Mouse (Mus musculus) spleen, postnatal 4 days (tissue): Measurements from ENCODE around the gene Gpr137c.

Experiments
- DNase-seq, 2 experiments: peaks; one replicate each; pipeline ENCODE4 v3.0.0; 2022; ENCODE audit warnings: low spot score in 2 of 2

Gene Gpr137c

GRCm38 (mm10) chr14:45291608-45292007, 72.1 kb downstream of the Gpr137c start:
- DNase-seq = no peak

- no peak for DNase-seq
Observed at GRCm38 (mm10) chr14:45303939-45304338, 84.4 kb downstream of the Gpr137c start.

GRCm38 (mm10) chr14:45304389-45304788, 84.9 kb downstream of the Gpr137c start:
- no peak for DNase-seq

- no peak for DNase-seq
Observed at GRCm38 (mm10) chr14:45305852-45306251, 86.3 kb downstream of the Gpr137c start.

GRCm38 (mm10) chr14:45307630-45308328, 88.3 kb downstream of the Gpr137c start:
- no peak for DNase-seq

GRCm38 (mm10) chr14:45309646-45310045, 90.1 kb downstream of the Gpr137c start:
- DNase-seq = no peak

GRCm38 (mm10) chr14:45310101-45310500, 90.6 kb downstream of the Gpr137c start:
- no peak for DNase-seq

- no peak for DNase-seq
Observed at GRCm38 (mm10) chr14:45316927-45317326, 97.4 kb downstream of the Gpr137c start.

- no peak for DNase-seq
Observed at GRCm38 (mm10) chr14:45317921-45318411, 98.4 kb downstream of the Gpr137c start.

GRCm38 (mm10) chr14:45318426-45319236, 99.1 kb downstream of the Gpr137c start, which contains the start of gene Ero1l:
Gene Ero1l, minus strand, starts transcription at chr14:45318771.
- peak; percentile 80 to 91 for DNase-seq

- no peak for DNase-seq
Observed at GRCm38 (mm10) chr14:45319237-45319610, 99.7 kb downstream of the Gpr137c start.

GRCm38 (mm10) chr14:45320111-45320510, 100.6 kb downstream of the Gpr137c start:
- no peak for DNase-seq

GRCm38 (mm10) chr14:45321067-45321466, 101.5 kb downstream of the Gpr137c start:
- DNase-seq = no peak

GRCm38 (mm10) chr14:45321622-45322021, 102.1 kb downstream of the Gpr137c start:
- DNase-seq = no peak

- no peak for DNase-seq
Observed at GRCm38 (mm10) chr14:45322450-45322849, 102.9 kb downstream of the Gpr137c start.

GRCm38 (mm10) chr14:45323320-45323719, 103.8 kb downstream of the Gpr137c start:
- no peak for DNase-seq

GRCm38 (mm10) chr14:45325471-45325870, 106.0 kb downstream of the Gpr137c start:
- no peak for DNase-seq

GRCm38 (mm10) chr14:45328072-45328713, 108.7 kb downstream of the Gpr137c start:
- DNase-seq = no peak

GRCm38 (mm10) chr14:45329018-45329588, 109.6 kb downstream of the Gpr137c start:
- no peak for DNase-seq

- peak; percentile 89 to 95 for DNase-seq
Observed at GRCm38 (mm10) chr14:45329589-45330181, 110.2 kb downstream of the Gpr137c start, which contains the start of gene Psmc6. Gene Psmc6, plus strand, starts transcription at chr14:45329788.
